Mouse (Mus musculus) cerebellum, adult 18-20 months (tissue): ENCODE measurements around the gene Ly6g6d.

ENCODE experiments used
- DNase-seq, 2 experiments: peaks; one replicate each; pipeline ENCODE4 v3.0.0; 2021

The Ly6g6d gene

GRCm38 (mm10) chr17:35068213-35068914, 9.5 kb downstream of the Ly6g6d start:
- DNase-seq: peak; percentile 38 to 48

DNA sequence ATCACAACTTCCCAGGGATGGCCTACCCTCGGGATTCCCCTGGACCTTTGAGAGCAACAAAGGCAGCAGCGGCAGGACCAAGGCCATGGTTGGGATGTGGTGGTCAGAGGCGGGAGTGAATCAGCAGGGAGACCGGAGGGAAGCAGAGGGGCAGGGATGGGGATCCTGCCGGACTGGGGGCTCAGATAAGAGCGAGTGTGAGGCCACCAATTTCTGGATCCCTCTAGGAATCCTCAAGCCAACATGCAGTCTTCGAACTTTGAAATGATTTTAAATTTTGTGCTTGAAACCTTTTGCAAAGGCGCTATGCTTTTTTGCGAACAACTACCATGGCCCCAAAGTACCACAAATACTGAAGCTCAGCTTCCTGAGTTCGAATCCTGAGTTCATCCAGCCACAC, 11.8 kb downstream of the Ly6g6d start, which contains the start of gene Mpig6b:
Gene Mpig6b (minus strand): TSS at position 101 of the 400 bp plus-strand sequence.
- no peak for DNase-seq

DNA sequence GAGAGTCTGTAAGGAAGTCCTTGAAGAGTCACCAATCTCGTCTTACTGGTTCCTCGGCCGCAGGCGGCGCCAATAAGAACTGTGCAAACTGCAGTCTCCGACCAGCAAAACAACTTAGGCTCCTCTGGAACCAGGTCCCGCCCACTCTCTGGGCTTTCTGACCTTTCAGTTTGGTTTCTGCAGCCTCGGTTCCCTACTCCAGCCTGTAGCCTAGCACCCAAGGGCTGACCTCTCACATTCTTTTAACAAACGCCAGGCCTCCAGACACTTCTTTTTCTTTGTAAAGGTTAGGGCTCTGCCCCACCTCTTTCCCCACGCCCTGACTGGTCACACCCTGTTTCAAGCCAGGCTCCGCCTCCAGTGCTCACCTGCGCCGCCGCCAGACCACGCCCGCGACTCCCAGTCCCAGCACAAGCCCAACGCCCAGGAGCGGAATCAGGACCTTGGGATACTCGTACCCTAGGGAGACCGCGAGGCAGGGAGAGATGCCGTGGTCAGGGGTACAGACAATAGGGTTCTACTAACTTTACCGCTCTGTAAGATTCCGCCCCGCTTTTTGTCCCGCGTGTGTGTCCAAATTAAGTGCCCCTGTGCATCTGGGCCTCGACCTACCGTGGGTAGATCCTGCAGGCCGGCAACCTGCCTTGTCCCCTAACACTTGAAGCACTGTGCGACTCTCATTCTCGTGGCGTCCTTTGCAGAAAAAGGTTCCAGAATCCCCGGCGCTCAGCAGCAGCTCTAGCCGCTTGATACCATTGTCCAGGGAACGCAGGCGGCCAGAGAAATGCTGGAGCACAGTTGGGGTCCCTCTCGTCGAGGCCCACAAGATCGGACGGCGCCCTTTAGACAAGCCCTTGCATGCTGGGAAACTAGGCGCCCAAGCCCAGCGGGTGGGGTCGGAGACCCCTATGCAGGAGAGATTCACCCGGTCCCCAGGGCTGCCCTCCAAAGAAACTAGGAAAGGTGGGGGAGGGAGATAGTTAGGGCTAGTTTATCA, 12.6 kb downstream of the Ly6g6d start, which contains the start of gene Ly6g6c:
Gene Ly6g6c (plus strand): TSS at position 438 of the 997 bp plus-strand sequence.
- peak; percentile 70 to 77 for DNase-seq

- DNase-seq: peak; percentile 67 to 69
Measured at GRCm38 (mm10) chr17:35064378-35064877, 13.4 kb downstream of the Ly6g6d start.

- peak; percentile 45 to 48 for DNase-seq
Measured at GRCm38 (mm10) chr17:35063466-35063865, 14.4 kb downstream of the Ly6g6d start.

DNA sequence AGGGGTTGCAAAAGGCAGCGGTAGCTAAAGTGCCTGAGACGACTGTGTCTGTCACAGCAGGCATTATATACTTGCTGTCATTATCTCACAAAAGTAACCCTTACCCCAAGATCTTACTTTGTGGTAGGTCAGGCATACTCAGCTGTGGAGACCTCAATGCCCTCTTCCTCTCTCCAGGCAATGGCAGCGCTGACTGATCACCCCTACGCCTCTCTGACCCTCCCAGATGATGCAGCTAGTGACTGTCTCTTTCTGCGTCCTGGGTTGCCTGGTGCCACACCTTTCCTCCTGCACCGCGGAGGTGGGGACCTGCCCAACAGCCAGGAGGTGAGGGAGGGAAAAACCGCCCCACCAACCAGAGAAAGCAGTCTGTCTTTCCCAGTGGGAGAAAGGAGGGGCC, 16.6 kb downstream of the Ly6g6d start:
- DNase-seq: no peak

DNA sequence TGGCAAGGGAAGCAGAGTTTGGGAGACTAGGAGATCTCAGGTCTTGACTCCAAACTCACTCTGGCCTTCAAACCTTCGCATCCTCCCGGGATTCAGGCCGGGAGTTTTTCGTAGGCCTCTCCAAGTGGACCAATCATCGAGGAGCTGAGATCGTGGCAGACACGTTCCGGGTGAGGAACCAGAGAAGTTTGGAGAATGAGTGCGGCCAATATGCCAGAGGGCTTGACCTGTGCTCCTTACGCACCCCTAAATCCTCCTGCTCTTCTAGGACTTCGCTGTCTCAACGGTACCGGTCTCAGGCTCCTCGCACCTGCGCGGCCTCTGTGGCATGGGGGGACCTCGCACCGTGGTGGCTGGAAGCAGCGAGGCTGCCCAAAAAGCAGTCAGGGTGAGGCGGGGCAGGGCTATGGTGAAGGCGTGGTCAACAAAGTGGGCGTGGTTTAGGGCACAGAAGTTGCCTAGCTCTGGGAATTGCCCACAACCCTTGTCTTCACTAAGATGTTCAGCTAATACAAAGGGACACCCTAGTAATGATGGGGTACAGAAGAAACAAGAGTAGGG, 17.0 kb downstream of the Ly6g6d start:
- peak in 1 of 2 experiments; percentile 33 for DNase-seq

DNA sequence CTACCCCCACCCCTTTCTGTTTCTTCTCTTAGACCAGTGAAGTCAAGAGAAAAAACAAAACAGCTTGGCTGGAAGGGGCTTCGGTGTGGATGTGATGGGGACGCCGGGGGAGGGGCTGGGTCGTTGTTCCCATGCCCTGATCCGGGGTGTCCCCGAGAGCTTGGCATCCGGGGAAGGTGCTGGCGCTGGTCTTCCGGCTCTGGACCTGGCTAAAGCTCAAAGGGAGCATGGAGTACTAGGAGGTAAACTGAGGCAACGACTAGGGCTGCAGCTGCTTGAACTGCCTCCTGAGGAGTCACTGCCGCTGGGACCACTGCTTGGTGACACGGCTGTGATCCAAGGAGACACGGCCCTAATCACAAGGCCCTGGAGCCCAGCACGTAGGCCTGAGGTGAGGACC, 17.8 kb downstream of the Ly6g6d start:
- no peak for DNase-seq

- peak; percentile 82 to 84 for DNase-seq
Measured at GRCm38 (mm10) chr17:35058911-35059892, 18.7 kb downstream of the Ly6g6d start, which contains the start of gene Ddah2. Gene Ddah2 (plus strand): TSS chr17:35059035.

DNA sequence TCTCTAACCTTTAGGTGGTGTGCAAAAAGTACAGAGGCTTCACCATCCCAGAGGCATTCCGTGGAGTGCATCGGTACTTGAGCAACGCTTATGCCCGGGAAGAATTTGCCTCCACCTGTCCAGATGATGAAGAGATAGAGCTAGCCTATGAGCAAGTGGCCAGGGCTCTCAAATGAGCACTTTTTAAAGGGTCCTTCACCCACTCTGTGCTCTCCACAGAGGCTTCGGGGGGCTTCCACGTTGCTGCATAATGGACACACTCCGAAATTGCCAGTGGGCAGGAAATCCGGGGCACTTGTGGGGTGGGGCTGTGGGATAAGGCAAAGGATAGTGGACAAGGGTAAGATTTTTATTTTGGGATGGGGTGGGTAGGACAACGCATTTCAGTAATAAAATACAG, 19.5 kb downstream of the Ly6g6d start:
- DNase-seq: peak in 1 of 2 experiments; percentile 16

DNA sequence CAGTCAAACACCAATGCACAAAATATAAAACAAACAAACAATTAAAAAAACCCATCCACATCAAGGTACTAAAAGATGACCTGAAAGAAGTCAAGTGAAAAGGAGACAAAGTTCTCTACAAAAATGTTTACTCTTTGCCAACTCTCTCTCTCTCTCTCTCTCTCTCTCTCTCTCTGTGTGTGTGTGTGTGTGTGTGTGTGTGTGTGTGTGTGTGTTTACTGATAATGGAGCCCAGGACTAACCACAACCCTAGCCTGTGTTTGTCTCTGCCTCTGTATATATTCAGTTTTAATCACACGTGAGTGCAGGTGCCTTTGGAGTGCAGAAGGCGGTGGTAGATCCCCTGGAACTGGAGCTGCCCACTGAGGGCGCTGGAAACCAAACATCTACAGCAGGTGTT, 20.8 kb downstream of the Ly6g6d start:
- DNase-seq: no peak

GRCm38 (mm10) chr17:35055691-35056495, 22.0 kb downstream of the Ly6g6d start:
- no peak for DNase-seq

GRCm38 (mm10) chr17:35052271-35052798, 25.5 kb downstream of the Ly6g6d start:
- no peak for DNase-seq

GRCm38 (mm10) chr17:35051156-35052086, 26.4 kb downstream of the Ly6g6d start:
- DNase-seq: peak; percentile 39 to 46

DNA sequence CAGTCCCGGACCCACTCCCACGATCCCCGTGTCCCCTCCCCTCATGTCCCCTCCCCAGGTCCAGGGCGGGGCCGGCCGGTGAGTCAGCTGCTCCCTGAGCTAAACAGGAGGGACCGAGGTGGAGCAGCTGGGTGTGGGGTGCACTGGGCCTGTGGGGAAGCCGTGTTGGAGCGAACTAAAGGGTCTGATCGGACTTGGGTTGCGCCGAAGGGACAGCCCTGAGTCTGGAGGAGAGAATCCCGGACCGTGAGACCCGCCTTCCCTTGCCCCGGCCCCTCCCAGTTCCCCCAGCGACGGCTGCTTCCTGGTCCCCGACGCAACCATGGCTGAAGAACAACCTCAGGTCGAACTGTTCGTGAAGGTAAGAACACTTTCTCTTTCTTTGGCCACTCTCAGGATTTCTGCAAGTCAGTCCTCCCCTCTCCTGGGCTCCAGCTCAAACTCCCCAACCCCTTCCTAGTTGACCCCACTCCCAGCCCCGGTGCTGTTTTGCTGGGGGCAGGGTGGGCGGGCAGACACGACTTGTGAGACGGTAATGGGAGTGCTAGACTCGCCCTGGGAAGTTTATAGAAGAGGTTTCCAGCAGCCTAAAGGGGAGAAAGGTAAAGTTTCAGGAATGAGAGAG, 27.6 kb downstream of the Ly6g6d start:
- peak; percentile 48 to 53 for DNase-seq

DNA sequence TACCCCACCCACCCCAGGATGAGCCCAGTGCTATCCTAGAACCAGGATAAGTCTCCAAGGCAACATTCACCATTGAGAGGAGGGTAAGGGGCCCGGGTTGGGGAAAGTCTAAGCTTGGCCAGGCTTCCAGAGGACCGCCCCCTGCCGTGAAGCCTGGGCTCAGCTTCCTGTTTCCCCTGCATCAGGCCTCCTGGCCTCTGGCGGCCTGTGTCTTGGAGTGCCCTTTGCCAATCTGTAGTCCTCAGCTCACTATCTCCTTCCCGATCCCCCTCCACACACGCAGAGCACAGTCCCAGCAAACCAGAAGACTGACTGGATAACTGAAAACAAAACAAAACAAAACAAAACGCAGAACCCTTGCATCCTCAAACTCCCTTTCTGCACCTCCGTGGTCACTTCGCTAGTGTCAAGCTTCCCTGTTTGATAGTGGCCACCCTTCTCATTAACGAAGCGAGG, 28.3 kb downstream of the Ly6g6d start, which contains the start of gene Clic1:
Gene Clic1 (plus strand): TSS at position 406 of the 456 bp plus-strand sequence.
- peak in 1 of 2 experiments; percentile 21 for DNase-seq

DNA sequence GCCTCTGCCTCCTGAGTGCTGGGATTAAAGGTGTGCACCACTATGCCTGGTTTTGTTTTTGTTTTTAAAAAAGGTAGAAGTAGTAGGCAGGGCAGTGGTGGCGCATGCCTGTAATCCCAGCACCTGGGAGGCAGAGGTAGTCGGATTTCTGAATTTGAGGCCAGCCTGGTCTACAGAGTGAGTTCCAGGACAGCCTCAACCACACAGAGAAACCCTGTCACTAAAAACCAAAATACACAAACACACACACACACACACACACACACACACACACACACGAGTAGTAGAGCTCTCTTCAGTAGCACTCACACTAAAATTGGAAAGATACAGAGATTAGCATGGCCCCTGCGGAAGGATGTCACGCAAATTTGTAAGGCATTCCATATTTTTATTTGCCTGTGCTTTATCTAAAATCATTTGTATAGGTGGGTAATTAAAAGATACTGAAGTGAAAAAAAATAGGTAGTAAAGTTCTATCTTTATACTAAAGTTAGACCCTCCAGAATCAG, 28.9 kb downstream of the Ly6g6d start:
- no peak for DNase-seq
